Mouse (Mus musculus): ENCODE measurements around the gene Tmem145. TPM values are rescaled to one million over a fixed set of nuclear protein-coding genes. Genes with fewer than 3 reads are reported as not detected.

Tmem145 gene
- polyA plus RNA-seq, 1 experiment from 2014 or later: 0.11 TPM

GRCm38 (mm10) chr7:25285511-25286238 lies 20.2 kb upstream of the Tmem145 start:
- WGBS: 89% methylated on average over 20 of the region's 20 CpGs
- ATAC-seq (ENCODE audit: extremely low read depth, insufficient number of reproducible peaks, low FRiP score, low TSS enrichment): no peak
- no peaks in the 10 kb centered on the region for H3K9me3 ChIP-seq

GRCm38 (mm10) chr7:25286989-25287388 lies 18.9 kb upstream of the Tmem145 start:
- Histone ChIP-seq H3K4me1 (peaks cover 39% of the 10 kb centered on the region), H3K27me3 (replicated peaks) (no peaks in the 10 kb centered on the region), H3K27ac (replicated peaks) (no peak overlapping the region), H3K4me3 (no peak overlapping the region), H3K4me2 (no peak overlapping the region), H3K36me3 (peaks cover 75% of the 10 kb centered on the region), H3K9ac (no peak overlapping the region), H3K9me3 (no peaks in the 10 kb centered on the region)
- 77% methylated on average over 8 of the region's 8 CpGs for WGBS
- no peak for ATAC-seq (ENCODE audit: extremely low read depth, insufficient number of reproducible peaks, low FRiP score, low TSS enrichment)

More at GRCm38 (mm10) chr7:25285511-25286238, 20.2 kb upstream of the Tmem145 start:
- Histone ChIP-seq H3K36me3 (peaks cover 62% of the 10 kb centered on the region), H3K9ac (no peak overlapping the region), H3K27ac (replicated peaks) (no peak overlapping the region), H3K4me1 (peaks cover 36% of the 10 kb centered on the region), H3K4me2 (no peak overlapping the region), H3K27me3 (replicated peaks) (no peaks in the 10 kb centered on the region), H3K4me3 (no peak overlapping the region)

- H3K4me3 ChIP-seq: no peak overlapping the region
- H3K27ac ChIP-seq (replicated peaks): no peak overlapping the region
- H3K9ac ChIP-seq: no peak overlapping the region
- no peaks in the 10 kb centered on the region for H3K9me3 ChIP-seq
- H3K36me3 ChIP-seq: peaks cover 85% of the 10 kb centered on the region
- no peak overlapping the region for H3K4me2 ChIP-seq
- no peak for ATAC-seq (ENCODE audit: extremely low read depth, insufficient number of reproducible peaks, low FRiP score, low TSS enrichment)
- H3K27me3 ChIP-seq (replicated peaks): no peaks in the 10 kb centered on the region
- H3K4me1 ChIP-seq: peaks cover 45% of the 10 kb centered on the region
- 87% methylated on average over 12 of the region's 12 CpGs for WGBS
Observed at GRCm38 (mm10) chr7:25288011-25288410, 17.9 kb upstream of the Tmem145 start.

GRCm38 (mm10) chr7:25288721-25289120 lies 17.2 kb upstream of the Tmem145 start:
- ATAC-seq (ENCODE audit: extremely low read depth, insufficient number of reproducible peaks, low FRiP score, low TSS enrichment): no peak

GRCm38 (mm10) chr7:25289925-25290324 lies 16.0 kb upstream of the Tmem145 start:
- no peaks in the 10 kb centered on the region for H3K27me3 ChIP-seq (replicated peaks)
- no peak overlapping the region for H3K27ac ChIP-seq (replicated peaks)
- peaks cover 100% of the 10 kb centered on the region for H3K36me3 ChIP-seq
- 97% methylated on average over 3 of the region's 3 CpGs for WGBS
- peaks cover 40% of the 10 kb centered on the region for H3K4me1 ChIP-seq
- no peak overlapping the region for H3K4me3 ChIP-seq
- no peak overlapping the region for H3K9ac ChIP-seq
- no peaks in the 10 kb centered on the region for H3K9me3 ChIP-seq
- no peak overlapping the region for H3K4me2 ChIP-seq
- ATAC-seq (ENCODE audit: extremely low read depth, insufficient number of reproducible peaks, low FRiP score, low TSS enrichment): no peak

More at GRCm38 (mm10) chr7:25288721-25289120, 17.2 kb upstream of the Tmem145 start:
- Histone ChIP-seq H3K4me2 (no peak overlapping the region), H3K27ac (replicated peaks) (no peak overlapping the region), H3K4me3 (no peak overlapping the region), H3K4me1 (peaks cover 45% of the 10 kb centered on the region), H3K27me3 (replicated peaks) (no peaks in the 10 kb centered on the region), H3K9ac (no peak overlapping the region), H3K36me3 (peaks cover 92% of the 10 kb centered on the region), H3K9me3 (no peaks in the 10 kb centered on the region)
- WGBS: 93% methylated on average over 3 of the region's 3 CpGs

GRCm38 (mm10) chr7:25290463-25290862 lies 15.4 kb upstream of the Tmem145 start:
- no peak overlapping the region for H3K9ac ChIP-seq
- peaks cover 100% of the 10 kb centered on the region for H3K36me3 ChIP-seq
- no peaks in the 10 kb centered on the region for H3K27me3 ChIP-seq (replicated peaks)
- H3K4me2 ChIP-seq: no peak overlapping the region
- no peak overlapping the region for H3K27ac ChIP-seq (replicated peaks)
- no peaks in the 10 kb centered on the region for H3K9me3 ChIP-seq
- H3K4me3 ChIP-seq: no peak overlapping the region
- ATAC-seq (ENCODE audit: extremely low read depth, insufficient number of reproducible peaks, low FRiP score, low TSS enrichment): no peak
- peaks cover 37% of the 10 kb centered on the region for H3K4me1 ChIP-seq
- WGBS: 95% methylated on average over 1 of the region's 1 CpGs

GRCm38 (mm10) chr7:25290911-25291310 lies 15.0 kb upstream of the Tmem145 start:
- H3K4me2 ChIP-seq: no peak overlapping the region
- no peaks in the 10 kb centered on the region for H3K9me3 ChIP-seq
- ATAC-seq (ENCODE audit: extremely low read depth, insufficient number of reproducible peaks, low FRiP score, low TSS enrichment): no peak
- H3K27ac ChIP-seq (replicated peaks): 0 out of 2 replicates have a peak overlapping the region, but pooled peaks have one; percentile 26
- H3K27me3 ChIP-seq (replicated peaks): no peaks in the 10 kb centered on the region
- H3K36me3 ChIP-seq: peaks cover 100% of the 10 kb centered on the region
- H3K9ac ChIP-seq: no peak overlapping the region
- H3K4me3 ChIP-seq: no peak overlapping the region
- H3K4me1 ChIP-seq: peaks cover 38% of the 10 kb centered on the region
- 72% methylated on average over 2 of the region's 2 CpGs for WGBS

- Histone ChIP-seq H3K4me1 (peaks cover 49% of the 10 kb centered on the region), H3K9me3 (no peaks in the 10 kb centered on the region), H3K4me3 (no peak overlapping the region), H3K4me2 (no peak overlapping the region), H3K36me3 (peaks cover 91% of the 10 kb centered on the region), H3K9ac (peak overlapping the region; percentile 52; the same call in 1 of the 2 replicates), H3K27me3 (replicated peaks) (no peaks in the 10 kb centered on the region), H3K27ac (replicated peaks) (0 out of 2 replicates have a peak overlapping the region, but pooled peaks have one; percentile 15)
- 64% methylated on average over 7 of the region's 7 CpGs for WGBS
- ATAC-seq (ENCODE audit: extremely low read depth, insufficient number of reproducible peaks, low FRiP score, low TSS enrichment): no peak
Observed at GRCm38 (mm10) chr7:25292107-25292506, 13.8 kb upstream of the Tmem145 start.

- WGBS: 74% methylated on average over 8 of the region's 10 CpGs
- H3K9ac ChIP-seq: peak overlapping the region; percentile 48; the same call in 1 of the 2 replicates
- no peaks in the 10 kb centered on the region for H3K27me3 ChIP-seq (replicated peaks)
- H3K4me1 ChIP-seq: peaks cover 52% of the 10 kb centered on the region
- H3K27ac ChIP-seq (replicated peaks): peak overlapping the region; percentile 55; the same call in 1 of the 2 replicates
- no peak overlapping the region for H3K4me2 ChIP-seq
- H3K36me3 ChIP-seq: peaks cover 80% of the 10 kb centered on the region
- no peak for ATAC-seq (ENCODE audit: extremely low read depth, insufficient number of reproducible peaks, low FRiP score, low TSS enrichment)
- no peaks in the 10 kb centered on the region for H3K9me3 ChIP-seq
- no peak overlapping the region for H3K4me3 ChIP-seq
Observed at GRCm38 (mm10) chr7:25293191-25293739, 12.6 kb upstream of the Tmem145 start.

- Histone ChIP-seq H3K9me3 (no peaks in the 10 kb centered on the region), H3K4me1 (peaks cover 56% of the 10 kb centered on the region), H3K4me2 (no peak overlapping the region), H3K27ac (replicated peaks) (0 out of 2 replicates have a peak overlapping the region, but pooled peaks have one; percentile 13), H3K9ac (no peak overlapping the region), H3K4me3 (no peak overlapping the region), H3K36me3 (peaks cover 67% of the 10 kb centered on the region), H3K27me3 (replicated peaks) (no peaks in the 10 kb centered on the region)
- 84% methylated on average over 4 of the region's 4 CpGs for WGBS
- ATAC-seq (ENCODE audit: extremely low read depth, insufficient number of reproducible peaks, low FRiP score, low TSS enrichment): no peak
Observed at GRCm38 (mm10) chr7:25294495-25294894, 11.4 kb upstream of the Tmem145 start.

GRCm38 (mm10) chr7:25294960-25295722 lies 10.8 kb upstream of the Tmem145 start:
- Histone ChIP-seq H3K36me3 (peaks cover 61% of the 10 kb centered on the region), H3K9me3 (no peaks in the 10 kb centered on the region)

More at GRCm38 (mm10) chr7:25294960-25295722, 10.8 kb upstream of the Tmem145 start:
- 88% methylated on average over 12 of the region's 12 CpGs for WGBS
- Histone ChIP-seq H3K9ac (no peak overlapping the region), H3K4me3 (no peak overlapping the region), H3K4me1 (peaks cover 56% of the 10 kb centered on the region), H3K27ac (replicated peaks) (no peak overlapping the region), H3K27me3 (replicated peaks) (no peaks in the 10 kb centered on the region), H3K4me2 (no peak overlapping the region)
- no peak for ATAC-seq (ENCODE audit: extremely low read depth, insufficient number of reproducible peaks, low FRiP score, low TSS enrichment)
